Mouse (Mus musculus) C2C12 (cell line): ENCODE measurements around the gene Gria2. TPM values are rescaled to one million over a fixed set of nuclear protein-coding genes. Genes with fewer than 3 reads are reported as not detected.

Experiments
- H3K27me3 ChIP-seq: one replicate; pipeline ENCODE4 v1.6.1; 2011; ENCODE audit not compliant: control insufficient read depth, insufficient read depth, insufficient read length
- H3K36me3 ChIP-seq: one replicate; pipeline ENCODE4 v1.6.1; 2011; ENCODE audit not compliant: control insufficient read depth, insufficient read depth
- H3K4me3 ChIP-seq: one replicate; pipeline ENCODE4 v1.5.1; 2011; ENCODE audit warnings: mild to moderate bottlenecking, control low read depth; ENCODE audit not compliant: poor library complexity, insufficient read depth, severe bottlenecking
- H3K79me2 ChIP-seq: one replicate; pipeline ENCODE4 v1.6.1; 2011; ENCODE audit not compliant: control insufficient read depth, insufficient read depth
- H3K79me3 ChIP-seq: one replicate; pipeline ENCODE4 v1.6.1; 2011; ENCODE audit warnings: low read depth, control low read depth
- H3ac ChIP-seq: one replicate; pipeline ENCODE3; 2011; ENCODE audit warnings: low read depth; ENCODE audit not compliant: control insufficient read depth, insufficient read length
- CEBPB ChIP-seq: IDR thresholded peaks from one replicate; pipeline ENCODE4 v1.6.1; 2011; ENCODE audit warnings: low read depth, mild to moderate bottlenecking, control low read depth, moderate library complexity
- CTCF ChIP-seq: IDR thresholded peaks from one replicate; pipeline ENCODE4 v1.5.1; 2011; ENCODE audit not compliant: control insufficient read depth, insufficient read depth, insufficient read length
- FOSL1 ChIP-seq: IDR thresholded peaks from one replicate; pipeline ENCODE4 v1.8.0; 2011; ENCODE audit warnings: mild to moderate bottlenecking, low read length; ENCODE audit not compliant: poor library complexity, insufficient read depth, severe bottlenecking
- MAX ChIP-seq: IDR thresholded peaks from one replicate; pipeline ENCODE4 v1.6.1; 2011; ENCODE audit warnings: mild to moderate bottlenecking, control low read depth
- MYOD1 ChIP-seq: IDR thresholded peaks from one replicate; pipeline ENCODE4 v1.6.1; 2011; ENCODE audit warnings: low read depth; ENCODE audit not compliant: control insufficient read depth, insufficient read length
- MYOG ChIP-seq: IDR thresholded peaks from one replicate; pipeline ENCODE4 v1.6.1; 2011; ENCODE audit not compliant: control insufficient read depth, insufficient read length; ENCODE audit errors: extremely low read depth
- USF1 ChIP-seq: IDR thresholded peaks from one replicate; pipeline ENCODE4 v1.6.1; 2011; ENCODE audit warnings: low read depth, mild to moderate bottlenecking, control low read depth, moderate library complexity
- microRNA-seq: library from miRNA; unstranded; fragments of <30 nt; microRNA quantifications from one replicate; pipeline ENCODE4, GENCODE M21; 2019; ENCODE audit warnings: borderline microRNAs expressed
- polyA plus RNA-seq: library from polyadenylated mRNA; unstranded; fragments of >200 nt; fragmentation: generic; extraction: Trizol; gene quantifications from one replicate; pipeline ENCODE4 v1.2.1, GENCODE M21; 2012; ENCODE audit warnings: missing spikeins

The Gria2 gene
- polyA plus RNA-seq, 1 experiment: not detected

DNA sequence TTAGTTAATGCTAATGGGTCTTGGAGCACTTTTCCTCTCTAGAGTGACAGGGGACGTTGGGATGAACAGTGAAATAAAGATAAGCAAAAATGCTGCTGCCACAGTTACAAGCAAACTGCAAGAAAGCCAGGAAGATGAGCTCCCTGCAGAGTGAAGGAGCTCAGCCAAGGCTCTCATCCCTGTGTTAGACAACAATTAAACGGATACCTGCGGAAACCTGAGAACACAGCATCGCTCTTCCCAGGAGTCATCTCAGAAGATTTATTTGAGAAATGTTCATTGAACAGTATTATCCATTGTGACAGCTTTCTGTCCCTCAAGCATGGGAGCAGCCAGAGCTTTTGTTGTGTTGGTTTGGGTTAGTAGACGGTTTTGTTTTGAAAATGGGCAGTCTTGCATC is 137.5 kb downstream of the Gria2 start:
- H3ac ChIP-seq: no peak overlapping the region
- H3K36me3 ChIP-seq: no peaks in the 10 kb centered on the region
- no peaks in the 10 kb centered on the region for H3K79me3 ChIP-seq
- no peak for TF ChIP-seq CEBPB
- no peak for TF ChIP-seq MYOD1
- TF ChIP-seq MAX: no peak
- TF ChIP-seq CTCF: no peak
- TF ChIP-seq MYOG: no peak
- H3K4me3 ChIP-seq: no peak overlapping the region
- H3K79me2 ChIP-seq: no peaks in the 10 kb centered on the region
- no peaks in the 10 kb centered on the region for H3K27me3 ChIP-seq

DNA sequence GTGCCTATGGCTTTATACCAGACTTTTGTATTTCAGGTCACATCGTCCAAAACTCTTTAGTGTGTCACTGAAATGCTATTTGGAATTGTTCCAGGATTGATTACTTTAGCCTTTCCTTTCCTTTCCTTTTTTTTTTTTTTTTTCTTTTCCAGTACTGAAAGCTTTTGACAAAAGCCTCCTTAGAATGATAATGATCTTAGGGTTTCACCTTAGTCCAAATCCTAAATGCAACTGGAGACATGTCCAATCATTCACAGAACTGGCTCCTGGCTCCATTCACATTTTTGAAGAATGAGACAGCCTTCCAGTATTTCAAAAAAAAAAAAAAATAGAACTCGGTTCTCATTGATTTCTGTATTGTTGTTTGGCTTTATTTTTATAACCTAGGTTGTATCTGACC is 139.3 kb downstream of the Gria2 start:
- H3K79me2 ChIP-seq: no peaks in the 10 kb centered on the region
- H3K4me3 ChIP-seq: no peak overlapping the region
- no peaks in the 10 kb centered on the region for H3K36me3 ChIP-seq
- no peak for TF ChIP-seq FOSL1
- TF ChIP-seq MYOD1: no peak
- TF ChIP-seq CEBPB: no peak
- TF ChIP-seq CTCF: no peak
- no peak for TF ChIP-seq USF1
- no peak for TF ChIP-seq MYOG
- no peak for TF ChIP-seq MAX
- H3K79me3 ChIP-seq: no peaks in the 10 kb centered on the region
- H3ac ChIP-seq: no peak overlapping the region
- no peaks in the 10 kb centered on the region for H3K27me3 ChIP-seq

DNA sequence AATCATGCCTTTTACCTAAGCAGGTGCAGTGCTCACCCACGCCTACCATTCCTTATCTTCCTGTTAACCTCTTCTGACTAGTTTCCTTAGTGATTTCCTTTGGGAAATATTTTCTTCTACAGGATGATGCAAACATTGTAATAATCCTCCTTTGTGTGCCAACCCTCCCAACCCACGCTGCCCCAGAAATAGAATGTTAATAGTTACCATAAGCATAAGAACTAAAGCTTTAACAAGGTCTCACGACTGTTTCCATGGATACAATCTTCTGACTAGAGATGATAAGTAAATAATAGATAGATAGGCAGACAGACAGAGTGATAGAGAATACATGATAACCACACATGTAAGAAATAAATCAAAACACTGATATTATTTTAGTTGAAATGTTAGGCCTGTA is 140.8 kb downstream of the Gria2 start:
- Histone ChIP-seq H3K36me3 (no peaks in the 10 kb centered on the region), H3K79me3 (no peaks in the 10 kb centered on the region), H3K4me3 (no peak overlapping the region), H3K79me2 (no peaks in the 10 kb centered on the region), H3K27me3 (no peaks in the 10 kb centered on the region), H3ac (no peak overlapping the region)
- no peak for TF ChIP-seq USF1
- TF ChIP-seq CEBPB: no peak
- no peak for TF ChIP-seq FOSL1
- TF ChIP-seq CTCF: no peak
- TF ChIP-seq MYOG: no peak
- TF ChIP-seq MYOD1: no peak
- no peak for TF ChIP-seq MAX

- no peaks in the 10 kb centered on the region for H3K36me3 ChIP-seq
Measured at GRCm38 (mm10) chr3:80652213-80652612, 150.4 kb downstream of the Gria2 start.

More at GRCm38 (mm10) chr3:80652213-80652612, 150.4 kb downstream of the Gria2 start:
- Histone ChIP-seq H3K4me3 (no peak overlapping the region), H3K79me3 (no peaks in the 10 kb centered on the region), H3ac (no peak overlapping the region), H3K27me3 (no peaks in the 10 kb centered on the region), H3K79me2 (no peaks in the 10 kb centered on the region)
- TF ChIP-seq CTCF (no peak), MYOG (no peak), CEBPB (no peak), USF1 (no peak), FOSL1 (no peak)

Small RNA genes within 50 kb of the gene (microRNA-seq; reads per million reads assigned to microRNA genes)
- not detected for gene Gm25749

Other genes starting within 250 kb of the Gria2 start
- gene Glrb, start 110.8 kb upstream of the Gria2 start, polyA plus RNA-seq: 1.3 TPM
- gene Pdgfc, start 233.6 kb upstream of the Gria2 start, polyA plus RNA-seq: 13.3 TPM